Mouse (Mus musculus): ENCODE data around the gene Hist1h4f. TPM values are rescaled to one million over a fixed set of nuclear protein-coding genes. Genes with fewer than 3 reads are reported as not detected.

Gene Hist1h4f
- total RNA-seq, 1 experiment from 2014 or later: 34.0 TPM

Other genes starting within 250 kb of the Hist1h4f start
- 19.2 TPM for gene Zfp322a, start 182.4 kb downstream of the Hist1h4f start, total RNA-seq (2023)
- 18.1 TPM for gene Abt1, start 127.8 kb downstream of the Hist1h4f start, total RNA-seq (2023)
- not detected for gene Btn1a1, start 85.7 kb downstream of the Hist1h4f start, total RNA-seq (2023)
- gene Btn2a2, start 62.8 kb downstream of the Hist1h4f start, total RNA-seq (2023): not detected
- 194 TPM for gene Hist1h4h, start 20.6 kb downstream of the Hist1h4f start, total RNA-seq (2023)
- gene Hist1h2af, start 17.7 kb downstream of the Hist1h4f start, total RNA-seq (2023): 10.1 TPM
- gene Hist1h3g, start 16.2 kb downstream of the Hist1h4f start, total RNA-seq (2023): not detected
- gene Hist1h2bh, start 8.3 kb downstream of the Hist1h4f start, total RNA-seq (2023): 4.1 TPM
- gene Hist1h3f, start 7.6 kb downstream of the Hist1h4f start, total RNA-seq (2023): 49.5 TPM
- 5.9 TPM for gene Hist1h1d, start 1.6 kb upstream of the Hist1h4f start, total RNA-seq (2023)
- gene Hist1h3e, start 10.7 kb upstream of the Hist1h4f start, total RNA-seq (2023): 112 TPM
- 7.7 TPM for gene Hist1h2ae, start 19.6 kb upstream of the Hist1h4f start, total RNA-seq (2023)
- 132 TPM for gene Hist1h2bg, start 19.7 kb upstream of the Hist1h4f start, total RNA-seq (2023)
- gene Hist1h2bf, start 22.5 kb upstream of the Hist1h4f start, total RNA-seq (2023): 76.2 TPM
- gene Hist1h2ad, start 22.7 kb upstream of the Hist1h4f start, total RNA-seq (2023): 2.4 TPM
- gene Hist1h3d, start 24.1 kb upstream of the Hist1h4f start, total RNA-seq (2023): 2.3 TPM
- 124 TPM for gene Hist1h4d, start 29.9 kb upstream of the Hist1h4f start, total RNA-seq (2023)
- 10.8 TPM for gene Hist1h2be, start 69.5 kb upstream of the Hist1h4f start, total RNA-seq (2023)
- gene Hist1h1e, start 70.9 kb upstream of the Hist1h4f start, total RNA-seq (2023): 135 TPM
- gene Hist1h2ac, start 132.3 kb upstream of the Hist1h4f start, total RNA-seq (2023): 8.0 TPM
- gene Hist1h2bc, start 132.6 kb upstream of the Hist1h4f start, total RNA-seq (2023): 12.8 TPM
- gene Hist1h1t, start 144.2 kb upstream of the Hist1h4f start, total RNA-seq (2023): not detected
- 109 TPM for gene Hist1h4c, start 146.8 kb upstream of the Hist1h4f start, total RNA-seq (2023)
- 4.6 TPM for gene Hfe, start 159.2 kb upstream of the Hist1h4f start, total RNA-seq (2023)
- 627 TPM for gene Hist1h1c, start 187.2 kb upstream of the Hist1h4f start, total RNA-seq (2023)
- gene Hist1h3c, start 194.0 kb upstream of the Hist1h4f start, total RNA-seq (2023): 6.9 TPM
- 12.3 TPM for gene Hist1h2bb, start 195.1 kb upstream of the Hist1h4f start, total RNA-seq (2023)
- gene Hist1h2ab, start 199.5 kb upstream of the Hist1h4f start, total RNA-seq (2023): 12.8 TPM
- gene Hist1h3b, start 200.6 kb upstream of the Hist1h4f start, total RNA-seq (2023): 15.6 TPM
- gene Hist1h4b, start 205.4 kb upstream of the Hist1h4f start, total RNA-seq (2023): 29.3 TPM
- gene Hist1h4a, start 209.6 kb upstream of the Hist1h4f start, total RNA-seq (2023): 93.4 TPM
- 100 TPM for gene Hist1h3a, start 210.7 kb upstream of the Hist1h4f start, total RNA-seq (2023)
- gene Hist1h1a, start 212.0 kb upstream of the Hist1h4f start, total RNA-seq (2023): 22.0 TPM
- not detected for gene Trim38, start 218.3 kb upstream of the Hist1h4f start, total RNA-seq (2023)